Mouse (Mus musculus) spleen, adult 2 months (tissue): ENCODE measurements around the gene Tapbp. TPM values are rescaled to one million over a fixed set of nuclear protein-coding genes. Genes with fewer than 3 reads are reported as not detected.

Experiments used
- DNase-seq, 2 experiments: peaks; one replicate each; pipeline versions ENCODE4 v3.0.0 to v3.0.0-alpha.2; 2012 to 2021; ENCODE audit warnings: low spot score in 2 of 2, low read depth in 1 of 2
- H3K27ac ChIP-seq: fragments of 200-500 bp; 2 replicates; pipeline ENCODE4 v1.5.1; 2012; ENCODE audit warnings: low read length, inconsistent platforms; ENCODE audit not compliant: insufficient read depth
- H3K27me3 ChIP-seq: fragments of 200-500 bp; 2 replicates; pipeline ENCODE4 v1.6.1; 2012; ENCODE audit warnings: mild to moderate bottlenecking, moderate library complexity, low read length, inconsistent platforms; ENCODE audit not compliant: control insufficient read depth, insufficient read depth
- H3K36me3 ChIP-seq: fragments of 200-500 bp; 2 replicates; pipeline ENCODE4 v1.6.1; 2012; ENCODE audit warnings: mild to moderate bottlenecking, low read length, inconsistent platforms; ENCODE audit not compliant: control insufficient read depth, insufficient read depth
- H3K4me1 ChIP-seq: fragments of 200-500 bp; 2 replicates; pipeline ENCODE4 v1.6.1; 2011; ENCODE audit warnings: inconsistent platforms; ENCODE audit not compliant: control insufficient read depth, insufficient read depth, insufficient read length
- H3K4me3 ChIP-seq: fragments of 200-500 bp; 2 replicates; pipeline ENCODE4 v1.5.1; 2011; ENCODE audit warnings: mild to moderate bottlenecking, inconsistent platforms; ENCODE audit not compliant: insufficient read depth, insufficient read length; ENCODE audit errors: extremely low read depth
- CTCF ChIP-seq: fragments of 200-500 bp; IDR thresholded peaks from 2 replicates; pipeline ENCODE4 v1.5.1; 2011; ENCODE audit warnings: mild to moderate bottlenecking, inconsistent platforms; ENCODE audit not compliant: insufficient read depth, insufficient read length, insufficient replicate concordance; ENCODE audit errors: extremely low read depth
- POLR2A ChIP-seq: fragments of 200-500 bp; IDR thresholded peaks from 2 replicates; pipeline ENCODE4 v1.6.1; 2011; ENCODE audit warnings: low read depth, low read length, inconsistent platforms
- WGBS: fragments of 180-500 bp; shearing (Covaris S2); methylation state at CpG from one replicate; pipeline ENCODE4 v1.1.7; 2018; 5-methylcytosine and 5-hydroxymethylcytosine counted together
- polyA plus RNA-seq: library from polyadenylated mRNA; depleted of rRNA; stranded (reverse); fragments of >200 nt; gene quantifications from 2 replicates; pipeline ENCODE4 v1.2.3, GENCODE M21; 2012

Tapbp gene
- polyA plus RNA-seq, 1 experiment: 188 TPM

DNA sequence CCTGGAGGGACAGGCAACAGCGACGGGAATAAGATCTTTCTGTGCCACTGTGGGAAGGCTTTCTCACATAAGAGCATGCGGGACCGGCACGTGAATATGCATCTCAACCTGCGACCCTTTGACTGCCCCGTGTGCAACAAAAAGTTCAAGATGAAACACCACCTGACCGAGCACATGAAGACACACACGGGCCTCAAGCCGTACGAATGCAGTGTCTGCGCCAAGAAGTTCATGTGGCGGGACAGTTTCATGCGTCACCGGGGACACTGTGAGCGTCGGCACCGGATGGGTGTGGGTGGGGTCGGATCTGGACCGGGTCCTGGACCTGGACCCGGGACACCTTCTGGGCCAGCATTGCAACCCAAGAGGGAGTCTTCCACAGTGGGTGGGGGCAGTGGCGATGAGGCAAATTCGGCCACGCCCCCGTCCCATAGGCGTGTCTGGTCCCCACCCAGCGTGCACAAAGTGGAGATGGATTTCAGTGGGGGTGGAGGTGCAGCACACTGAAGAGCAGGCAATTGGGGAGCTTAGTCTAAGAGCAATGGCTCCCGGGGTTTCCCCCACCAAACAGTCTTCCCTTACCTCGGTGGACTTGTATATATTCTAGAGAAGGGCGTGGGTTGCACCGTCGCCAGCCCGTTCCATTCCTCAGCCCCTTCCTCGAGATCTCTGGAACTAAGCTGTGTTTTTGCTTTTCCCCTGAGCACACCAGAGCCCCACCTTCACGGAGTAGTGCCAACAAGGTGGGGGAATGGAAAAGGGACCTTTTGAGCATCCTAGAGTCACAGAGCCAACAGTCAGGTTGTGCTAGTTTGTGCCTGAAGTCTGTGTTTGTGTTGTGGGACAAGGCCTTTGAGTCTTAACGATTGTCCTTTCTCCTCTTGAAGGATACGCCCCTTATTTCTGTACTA, 2.8 kb downstream of the Tapbp start:
- no peak for TF ChIP-seq CTCF
- TF ChIP-seq POLR2A: no peak
- Histone ChIP-seq H3K4me1 (peaks cover 17% of the 10 kb centered on the region; the same call in 1 of the 2 replicates), H3K27ac (peak overlapping the region; percentile 95), H3K27me3 (no peaks in the 10 kb centered on the region), H3K36me3 (peaks cover 21% of the 10 kb centered on the region), H3K4me3 (peak overlapping the region; percentile 94; the same call in 1 of the 2 replicates)
- WGBS: 70% methylated on average over 37 of the region's 37 CpGs
- no peak for DNase-seq

DNA sequence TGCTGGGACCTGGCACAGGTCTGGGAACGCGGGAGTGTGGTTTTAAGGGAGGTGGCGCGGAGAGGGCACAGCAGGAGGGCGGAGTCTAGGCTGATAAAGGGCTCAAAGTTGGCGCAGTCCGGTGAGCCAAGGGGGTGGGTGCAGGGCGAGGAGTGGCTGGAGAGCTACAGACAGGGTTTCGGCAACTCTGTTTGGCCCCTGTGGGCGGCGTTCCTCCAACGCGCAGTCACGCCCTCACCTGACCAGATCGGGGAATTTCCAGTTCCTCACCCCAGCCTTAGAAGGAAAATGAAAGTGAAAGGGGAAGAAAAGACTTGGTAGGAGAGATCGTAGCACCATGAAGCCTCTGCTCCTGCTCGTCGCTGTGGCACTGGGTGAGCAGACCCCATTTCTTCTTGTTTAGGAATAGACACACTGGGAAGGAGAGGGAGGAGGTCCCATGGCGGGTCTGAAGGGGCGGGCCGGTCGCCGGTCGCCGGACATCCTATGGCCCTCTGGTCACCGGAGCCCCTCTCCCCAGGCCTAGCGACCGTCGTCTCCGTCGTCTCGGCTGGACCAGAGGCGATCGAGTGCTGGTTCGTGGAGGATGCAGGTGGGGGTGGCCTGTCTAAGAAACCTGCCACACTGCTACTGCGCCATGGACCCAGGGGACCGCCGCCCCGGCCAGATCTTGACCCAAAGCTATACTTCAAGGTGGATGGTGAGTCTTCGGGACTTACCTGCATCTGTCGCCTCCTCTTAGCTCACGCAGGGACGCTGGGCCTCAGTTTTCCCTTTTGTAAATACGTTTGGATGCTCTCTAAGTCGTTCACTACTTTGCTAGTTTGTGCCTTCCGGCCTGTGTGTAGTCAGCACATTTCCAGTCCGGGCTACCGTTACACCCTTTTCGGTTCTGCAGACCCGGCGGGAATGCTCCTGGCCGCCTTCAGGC, 3.9 kb downstream of the Tapbp start:
- Histone ChIP-seq H3K36me3 (peaks cover 16% of the 10 kb centered on the region), H3K4me3 (peak overlapping the region; percentile 94), H3K4me1 (peaks cover 17% of the 10 kb centered on the region; the same call in 1 of the 2 replicates), H3K27ac (peak overlapping the region; percentile 95), H3K27me3 (no peaks in the 10 kb centered on the region)
- DNase-seq: peak; percentile 91
- WGBS: under 1% methylated on average over 52 of the region's 52 CpGs
- peak; percentile 78 for TF ChIP-seq POLR2A
- no peak for TF ChIP-seq CTCF

DNA sequence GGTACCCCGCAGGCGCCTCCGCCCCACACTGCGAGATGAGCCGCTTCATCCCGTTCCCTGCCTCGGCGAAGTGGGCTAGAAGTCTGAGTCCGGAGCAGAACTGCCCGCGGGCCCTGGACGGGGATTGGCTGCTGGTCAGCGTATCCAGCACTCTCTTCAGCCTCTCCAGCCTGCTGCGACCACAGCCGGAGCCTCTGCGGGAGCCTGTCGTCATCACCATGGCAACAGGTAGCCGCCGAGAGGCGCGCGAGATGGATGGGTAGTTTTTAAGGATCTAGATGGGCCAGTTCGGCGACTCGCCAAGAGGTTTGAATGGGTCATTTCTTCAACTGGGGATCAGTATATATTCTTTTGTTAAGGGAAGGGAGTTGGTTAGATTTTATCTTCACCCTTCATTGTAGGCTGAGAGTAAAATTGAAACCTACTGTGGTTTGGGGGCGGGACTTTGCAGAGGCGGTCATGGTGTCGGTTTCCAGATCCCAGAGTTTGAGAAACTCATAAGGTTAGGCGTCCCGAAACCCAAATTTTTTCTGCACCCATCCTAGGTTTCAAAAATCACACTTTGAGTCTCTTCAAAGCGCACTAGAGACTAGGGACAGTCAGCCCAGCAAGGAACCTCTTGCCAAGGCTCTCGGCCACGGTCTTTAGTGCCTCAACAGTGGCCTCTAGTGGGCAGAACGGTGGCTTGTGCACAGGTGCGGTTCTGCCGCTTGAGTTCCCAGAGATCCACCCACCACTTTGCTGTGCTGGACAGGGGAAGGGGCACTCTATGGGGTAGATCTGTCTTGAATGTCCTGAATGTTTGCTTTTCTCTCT, 4.8 kb downstream of the Tapbp start:
- H3K36me3 ChIP-seq: peaks cover 18% of the 10 kb centered on the region
- H3K4me3 ChIP-seq: peak overlapping the region; percentile 94
- H3K27ac ChIP-seq: peak overlapping the region; percentile 95
- H3K27me3 ChIP-seq: no peaks in the 10 kb centered on the region
- TF ChIP-seq POLR2A (no peak), CTCF (peak; percentile 91)
- DNase-seq: peak; percentile 79 to 87
- peaks cover 15% of the 10 kb centered on the region; the same call in 1 of the 2 replicates for H3K4me1 ChIP-seq
- WGBS: 1% methylated on average over 36 of the region's 36 CpGs

DNA sequence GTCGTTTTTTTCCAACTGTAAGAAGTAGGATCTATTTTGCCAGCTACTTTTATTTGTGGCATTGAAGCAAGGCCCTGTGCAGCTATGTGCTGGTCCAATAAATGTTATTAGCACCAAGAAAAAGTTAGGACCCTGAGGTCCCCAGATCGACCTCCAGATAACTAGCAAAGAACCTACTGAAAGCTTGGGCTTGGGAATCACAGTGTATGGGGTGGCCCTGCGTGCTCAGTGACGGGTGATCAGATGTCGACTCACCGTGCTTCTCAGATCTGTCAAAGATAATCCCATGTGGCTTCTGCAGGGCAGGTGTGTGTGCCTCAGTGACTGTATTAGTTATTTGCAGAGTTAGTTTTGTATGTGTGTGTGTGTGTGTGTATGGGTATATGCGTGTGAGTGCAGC, 5.7 kb downstream of the Tapbp start:
- WGBS: 76% methylated on average over 7 of the region's 7 CpGs
- DNase-seq: no peak
- peaks cover 15% of the 10 kb centered on the region; the same call in 1 of the 2 replicates for H3K4me1 ChIP-seq
- no peak overlapping the region for H3K4me3 ChIP-seq
- TF ChIP-seq POLR2A (no peak), CTCF (no peak)
- H3K27me3 ChIP-seq: no peaks in the 10 kb centered on the region
- peaks cover 27% of the 10 kb centered on the region for H3K36me3 ChIP-seq
- H3K27ac ChIP-seq: no peak overlapping the region

DNA sequence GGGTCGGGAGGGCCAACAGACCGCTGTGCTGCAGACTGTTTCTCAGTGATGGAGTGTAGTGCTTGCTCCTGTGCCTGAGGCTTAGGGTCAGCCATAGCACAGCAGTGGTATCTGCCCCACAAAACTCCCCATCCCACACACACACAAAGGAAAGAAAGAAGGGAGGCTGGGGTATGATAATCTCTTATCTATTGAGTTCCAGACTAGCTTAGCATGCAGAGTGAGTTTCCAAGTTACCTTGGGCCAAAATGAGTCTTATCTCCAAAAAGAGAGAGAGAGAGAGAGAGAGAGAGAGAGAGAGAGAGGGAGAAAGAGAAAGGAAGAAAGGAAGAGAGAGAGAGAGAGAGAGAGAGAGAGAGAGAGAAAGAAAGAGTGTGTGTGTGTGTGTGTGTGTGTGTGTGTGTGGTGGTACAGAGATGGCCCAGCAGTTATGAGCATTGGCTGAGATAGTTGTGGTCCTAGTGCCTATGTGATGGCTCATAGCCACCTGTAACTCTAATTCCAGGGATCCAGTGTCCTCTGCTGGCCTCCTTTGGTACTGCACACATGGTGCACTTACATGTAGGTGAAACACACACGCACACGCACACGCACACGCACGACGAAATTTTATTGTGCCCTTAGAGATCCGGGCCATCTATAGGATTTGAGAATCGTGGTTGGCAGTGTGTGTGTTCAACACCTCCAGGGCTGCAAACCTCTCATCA, 9.0 kb downstream of the Tapbp start:
- DNase-seq: no peak
- TF ChIP-seq CTCF (no peak), POLR2A (no peak)
- Histone ChIP-seq H3K27me3 (no peaks in the 10 kb centered on the region), H3K27ac (no peak overlapping the region), H3K36me3 (peaks cover 32% of the 10 kb centered on the region), H3K4me1 (peaks cover 2% of the 10 kb centered on the region; the same call in 1 of the 2 replicates), H3K4me3 (no peak overlapping the region)
- WGBS: 89% methylated on average over 10 of the region's 10 CpGs
